Mouse (Mus musculus) cerebellum, adult 8-10 months (tissue): Measurements from ENCODE around the gene Gm3594.
"Not testable (repeated sequence)": the region's sequence is repeated elsewhere in the genome, so short reads cannot be mapped to it uniquely, and the experiment has no call there.

Experiments used
- DNase-seq: peaks from one replicate; pipeline ENCODE4 v3.0.0; 2022

Gm3594 gene

GRCm38 (mm10) chr14:6444511-6444910 lies at the start of gene Gm3594:
Gm3594 (minus strand) TSS chr14:6444611.
- DNase-seq: not testable (repeated sequence)

GRCm38 (mm10) chr14:6486331-6486730 lies 41.9 kb upstream of the Gm3594 start:
- not testable (repeated sequence) for DNase-seq

- not testable (repeated sequence) for DNase-seq
These were observed 41.1 kb upstream of the Gm3594 start for GRCm38 (mm10) chr14:6485541-6485940.

GRCm38 (mm10) chr14:6482126-6482525 lies 37.7 kb upstream of the Gm3594 start:
- not testable (repeated sequence) for DNase-seq

GRCm38 (mm10) chr14:6471856-6472255 lies 27.4 kb upstream of the Gm3594 start:
- not testable (repeated sequence) for DNase-seq

- DNase-seq: not testable (repeated sequence)
These were observed 3.6 kb downstream of the Gm3594 start for GRCm38 (mm10) chr14:6440774-6441173.

- DNase-seq: not testable (repeated sequence)
These were observed 4.2 kb downstream of the Gm3594 start for GRCm38 (mm10) chr14:6440206-6440605.

GRCm38 (mm10) chr14:6426766-6427165 lies 17.6 kb downstream of the Gm3594 start:
- DNase-seq: not testable (repeated sequence)

- not testable (repeated sequence) for DNase-seq
These were observed 18.1 kb downstream of the Gm3594 start for GRCm38 (mm10) chr14:6426353-6426752.

- DNase-seq: not testable (repeated sequence)
These were observed 32.0 kb downstream of the Gm3594 start, which contains the start of gene Gm3591 for GRCm38 (mm10) chr14:6412382-6412781. Gm3591 (minus strand) TSS chr14:6412482.

- not testable (repeated sequence) for DNase-seq
These were observed 54.2 kb downstream of the Gm3594 start, which contains the start of gene Gm16440 for GRCm38 (mm10) chr14:6390219-6390618. Gm16440 (minus strand) TSS chr14:6390319.
